Mouse (Mus musculus): ENCODE measurements around the gene Satb2.

The Satb2 gene

GRCm38 (mm10) chr1:56973593-56973950, 4.9 kb downstream of the Satb2 start:
- no peak for DNase-seq (ENCODE audit: low read depth)

DNA sequence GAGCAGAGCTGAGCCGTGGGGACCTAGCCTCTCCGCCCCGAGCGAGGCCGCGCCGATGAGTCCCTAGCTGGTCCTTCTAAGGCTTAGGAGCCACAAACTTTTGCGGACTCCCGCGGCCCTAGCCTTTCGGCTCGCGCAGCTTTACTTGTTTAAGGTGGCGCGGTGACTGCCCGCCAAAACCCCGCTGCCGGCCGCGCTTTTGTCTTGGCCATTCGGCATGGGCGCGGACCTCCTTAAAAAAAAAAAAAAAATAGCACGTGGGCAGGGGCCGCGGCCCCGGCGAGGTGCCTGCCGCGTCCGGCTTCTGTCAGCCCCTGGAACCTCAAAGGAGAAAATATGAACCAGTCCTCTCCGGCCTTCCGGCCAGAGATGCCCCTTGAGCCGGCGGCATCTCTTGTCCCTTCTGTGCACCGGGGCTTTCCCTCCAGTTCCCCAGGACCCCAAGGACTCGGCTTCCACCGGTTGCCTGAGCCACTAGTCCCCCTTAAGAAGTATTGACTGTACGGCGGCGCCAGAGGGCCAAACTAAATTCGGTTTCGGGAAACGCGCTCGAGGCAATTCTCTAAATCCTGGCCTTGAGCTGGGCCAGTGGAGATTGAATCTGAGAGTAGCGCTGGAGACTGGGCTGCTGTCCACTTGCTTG, 5.4 kb downstream of the Satb2 start:
- DNase-seq (ENCODE audit: low read depth), result peak; percentile 92

DNA sequence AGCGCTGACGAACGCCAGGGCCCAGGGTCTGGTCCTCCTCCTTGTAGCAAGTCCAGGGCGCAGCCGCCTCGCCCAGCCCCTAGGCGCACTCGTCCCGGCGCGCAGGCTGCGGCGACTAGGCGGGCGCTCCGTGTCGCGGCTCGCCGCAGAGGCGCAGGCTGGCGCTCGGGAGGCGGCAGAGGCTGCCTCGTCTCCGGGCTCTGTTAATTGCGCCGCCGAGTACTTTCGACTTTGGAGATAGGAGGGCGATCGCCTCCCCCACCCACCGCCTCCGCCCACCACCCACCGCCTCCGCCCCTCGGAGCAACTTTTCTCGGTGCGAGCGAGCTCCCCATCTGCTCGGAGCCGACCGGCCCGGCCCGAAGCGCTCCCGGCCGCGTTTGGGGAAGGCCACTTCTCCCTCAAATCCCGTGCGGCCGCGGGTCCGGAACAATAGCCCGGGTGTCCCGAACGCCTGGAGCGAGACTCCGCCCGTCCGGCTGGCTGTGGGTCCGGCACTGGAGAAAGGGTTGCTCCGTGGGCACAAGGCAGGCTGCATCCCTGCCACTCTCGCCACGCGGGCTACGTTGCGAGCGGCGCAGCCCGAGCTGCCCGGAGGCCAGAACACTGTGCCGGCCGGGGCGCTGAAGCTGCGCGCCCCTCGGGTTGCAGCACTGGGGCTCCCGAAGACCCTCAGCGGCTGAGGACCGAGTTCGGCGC, 6.0 kb downstream of the Satb2 start:
- no peak for DNase-seq (ENCODE audit: low read depth)

GRCm38 (mm10) chr1:56971942-56972250, 6.6 kb downstream of the Satb2 start:
- no peak for DNase-seq (ENCODE audit: low read depth)

- no peak for DNase-seq (ENCODE audit: low read depth)
Observed at GRCm38 (mm10) chr1:56971441-56971861, 7.0 kb downstream of the Satb2 start.

DNA sequence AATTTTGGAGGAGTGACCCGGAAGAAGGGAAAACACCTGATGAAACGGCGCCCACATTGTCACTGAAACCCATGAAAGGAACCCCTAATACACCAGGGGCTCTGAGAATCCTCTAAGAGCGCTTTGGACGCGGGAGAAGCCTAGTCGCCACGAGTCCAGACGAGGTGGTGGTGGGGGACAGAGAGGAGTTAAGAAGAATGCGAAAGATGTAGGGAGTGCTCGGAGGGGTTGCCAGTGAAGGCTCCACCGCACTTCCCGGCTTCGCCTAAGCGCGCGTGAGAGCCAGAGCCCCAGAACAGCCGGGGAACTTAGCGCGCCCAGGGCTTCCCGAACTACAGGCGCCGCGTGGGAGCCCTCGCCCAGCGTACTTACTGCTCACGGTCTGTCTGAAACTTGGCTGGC, 7.7 kb downstream of the Satb2 start:
- DNase-seq (ENCODE audit: low read depth), result no peak

GRCm38 (mm10) chr1:56969364-56970360, 8.8 kb downstream of the Satb2 start:
- DNase-seq (ENCODE audit: low read depth), result no peak

GRCm38 (mm10) chr1:56965879-56966579, 12.4 kb downstream of the Satb2 start:
- no peak for DNase-seq (ENCODE audit: low read depth)

- no peak for DNase-seq (ENCODE audit: low read depth)
Observed at GRCm38 (mm10) chr1:56964493-56964892, 14.0 kb downstream of the Satb2 start.

GRCm38 (mm10) chr1:56963291-56963690, 15.2 kb downstream of the Satb2 start:
- no peak for DNase-seq (ENCODE audit: low read depth)

GRCm38 (mm10) chr1:56958996-56959395, 19.5 kb downstream of the Satb2 start:
- DNase-seq (ENCODE audit: low read depth), result no peak

- no peak for DNase-seq (ENCODE audit: low read depth)
Observed at GRCm38 (mm10) chr1:56957942-56958341, 20.5 kb downstream of the Satb2 start.

DNA sequence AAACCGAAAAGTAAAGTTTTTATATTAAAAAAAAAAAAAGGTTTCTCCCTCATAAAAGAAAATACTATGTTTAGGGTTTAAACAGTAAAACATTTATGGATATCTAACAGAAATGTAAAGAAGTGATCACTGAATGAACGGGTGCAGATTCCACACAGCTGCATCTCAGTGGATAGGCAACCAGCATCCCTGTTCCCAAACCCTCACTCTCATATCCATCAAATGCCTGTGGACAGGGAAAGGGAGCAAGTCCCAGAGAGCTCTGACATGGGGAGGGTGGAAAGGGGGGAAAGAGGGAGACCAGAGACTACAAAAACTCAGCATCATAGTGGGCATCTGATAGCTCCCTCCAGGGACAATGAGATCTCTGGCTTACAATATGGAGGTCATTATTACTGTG, 21.6 kb downstream of the Satb2 start:
- DNase-seq (ENCODE audit: low read depth), result no peak

- no peak for DNase-seq (ENCODE audit: low read depth)
Observed at GRCm38 (mm10) chr1:56955739-56956085, 22.7 kb downstream of the Satb2 start.

DNA sequence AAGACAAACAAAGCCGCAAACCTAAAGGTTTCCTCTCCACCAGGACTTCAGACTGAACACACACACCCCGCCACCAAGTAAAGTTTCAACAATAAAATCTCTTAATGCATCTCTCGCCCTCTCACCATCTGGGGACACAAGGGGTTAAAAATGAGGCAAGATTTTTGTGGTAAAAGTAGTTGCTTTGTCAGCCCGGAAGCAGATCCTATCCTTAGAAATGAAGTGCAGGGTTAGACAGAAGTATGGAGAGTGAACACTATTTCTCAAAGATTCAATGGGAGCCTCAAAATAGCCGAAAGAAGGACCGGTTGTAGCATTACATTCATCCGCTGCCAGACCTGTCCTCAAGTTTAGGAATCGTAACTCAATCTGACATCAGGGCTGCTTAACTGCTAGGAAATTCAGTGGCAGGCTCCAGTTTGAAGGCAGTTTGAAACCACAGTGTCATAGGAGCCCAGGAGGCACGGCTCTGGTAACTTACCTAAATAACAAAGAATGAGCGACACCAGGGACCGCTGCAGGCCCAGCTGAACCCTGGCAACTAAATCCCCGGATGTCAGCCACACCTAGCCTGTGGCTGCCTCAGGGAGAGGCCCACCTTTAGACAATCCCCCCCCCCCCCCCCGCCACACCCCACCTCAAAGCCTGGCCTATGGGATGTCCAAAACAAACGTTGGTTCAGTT, 23.3 kb downstream of the Satb2 start:
- DNase-seq (ENCODE audit: low read depth), result no peak

GRCm38 (mm10) chr1:56953538-56953937, 24.9 kb downstream of the Satb2 start:
- DNase-seq (ENCODE audit: low read depth), result no peak

DNA sequence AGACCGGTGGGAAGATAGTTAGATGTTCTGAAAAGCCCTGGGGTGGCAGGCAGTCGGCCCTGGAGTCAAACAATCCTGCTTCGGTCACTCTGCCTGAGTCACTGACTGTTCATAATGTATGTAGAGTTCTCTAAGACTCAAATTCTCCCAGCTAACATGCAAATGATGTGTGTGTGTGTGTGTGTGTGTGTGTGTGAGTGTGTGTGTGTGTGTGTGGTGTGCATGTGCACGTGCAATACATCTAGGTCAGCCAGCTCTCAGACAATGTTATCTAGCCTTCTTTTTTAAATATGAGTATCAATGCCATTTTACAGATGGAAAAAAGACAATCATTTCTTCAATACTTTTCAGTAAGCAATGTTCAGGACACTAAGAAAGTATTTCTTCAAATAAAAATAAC, 26.5 kb downstream of the Satb2 start:
- no peak for DNase-seq (ENCODE audit: low read depth)

GRCm38 (mm10) chr1:56951525-56951924, 26.9 kb downstream of the Satb2 start:
- DNase-seq (ENCODE audit: low read depth), result no peak

- DNase-seq (ENCODE audit: low read depth), result no peak
Observed at GRCm38 (mm10) chr1:56939432-56939831, 39.0 kb downstream of the Satb2 start.

- no peak for DNase-seq (ENCODE audit: low read depth)
Observed at GRCm38 (mm10) chr1:56938432-56938831, 40.0 kb downstream of the Satb2 start.

GRCm38 (mm10) chr1:56936554-56936953, 41.9 kb downstream of the Satb2 start:
- no peak for DNase-seq (ENCODE audit: low read depth)

GRCm38 (mm10) chr1:56933821-56934220, 44.6 kb downstream of the Satb2 start:
- DNase-seq (ENCODE audit: low read depth), result no peak

Measured in fibroblast of lung, adult 2 months (primary cell).